Mouse (Mus musculus) ES-E14 (cell line): ENCODE data around the gene Cib4. TPM values are rescaled to one million over a fixed set of nuclear protein-coding genes. Genes with fewer than 3 reads are reported as not detected.

Experiments used
- DNase-seq: peaks from one replicate; pipeline ENCODE4 v3.0.0-alpha.2; 2013; ENCODE audit warnings: low read depth, low spot score
- H3K27ac ChIP-seq: 2 replicates; pipeline ENCODE4 v1.5.1; 2012; ENCODE audit warnings: low read depth, mild to moderate bottlenecking, low read length, moderate library complexity, mixed read lengths; ENCODE audit not compliant: poor library complexity, insufficient read depth, severe bottlenecking
- H3K36me3 ChIP-seq: 2 replicates; pipeline ENCODE4 v1.6.1; 2012; ENCODE audit warnings: mild to moderate bottlenecking, low read length, moderate library complexity, mixed read lengths; ENCODE audit not compliant: control insufficient read depth, poor library complexity, insufficient read depth, severe bottlenecking
- H3K4me1 ChIP-seq, 2 experiments: fragments of 150-350 bp in 1 of 2; sonication (generic) in 1 of 2; 2 replicates each; pipeline ENCODE4 v1.6.1; 2012; ENCODE audit warnings: low read length in 2 of 2, mild to moderate bottlenecking in 1 of 2, mixed read lengths in 1 of 2; ENCODE audit not compliant: control insufficient read depth in 2 of 2, insufficient read depth in 2 of 2, poor library complexity in 1 of 2
- H3K4me3 ChIP-seq, 2 experiments: fragments of 150-350 bp in 1 of 2; sonication (generic) in 1 of 2; 2 replicates each; pipeline ENCODE4 v1.5.1; 2012; ENCODE audit warnings: low read length in 2 of 2, low read depth in 1 of 2, mild to moderate bottlenecking in 1 of 2, mixed read lengths in 1 of 2; ENCODE audit not compliant: insufficient read depth in 1 of 2, poor library complexity in 1 of 2, severe bottlenecking in 1 of 2
- H3K9ac ChIP-seq: 2 replicates; pipeline ENCODE4 v1.6.1; 2012; ENCODE audit warnings: low read depth, mild to moderate bottlenecking, low read length, mixed read lengths; ENCODE audit not compliant: poor library complexity, insufficient read depth, severe bottlenecking
- H3K9me3 ChIP-seq: fragments of 150-350 bp; sonication (generic); 2 replicates; pipeline ENCODE4 v1.6.1; 2012; ENCODE audit warnings: low read depth, mild to moderate bottlenecking, low read length; ENCODE audit not compliant: control insufficient read depth, insufficient read depth
- CHD2 ChIP-seq: IDR thresholded peaks from 2 replicates; pipeline ENCODE4 v1.6.1; 2014; ENCODE audit warnings: mild to moderate bottlenecking, low read depth, low read length, inconsistent platforms
- HCFC1 ChIP-seq: IDR thresholded peaks from 2 replicates; pipeline ENCODE4 v1.6.1; 2012; ENCODE audit warnings: low read length, inconsistent platforms, borderline replicate concordance; ENCODE audit not compliant: insufficient read depth
- MAFK ChIP-seq: IDR thresholded peaks from 2 replicates; pipeline ENCODE4 v1.6.1; 2014; ENCODE audit warnings: mild to moderate bottlenecking, low read depth, low read length, inconsistent platforms; ENCODE audit not compliant: insufficient read depth
- ZC3H11A ChIP-seq: IDR thresholded peaks from 2 replicates; pipeline ENCODE4 v1.6.1; 2012; ENCODE audit warnings: low read depth, mild to moderate bottlenecking, inconsistent platforms, low read length, borderline replicate concordance
- ZNF384 ChIP-seq: IDR thresholded peaks from 2 replicates; pipeline ENCODE4 v1.6.1; 2012; ENCODE audit warnings: low read depth, low read length, inconsistent platforms
- in situ Hi-C, 2 experiments: fragments of 600-800 bp; cut with MboI; formaldehyde crosslinking; loops; one replicate each; pipeline ENCODE4 v1.15.1; 2025; ENCODE audit warnings: low sequenced_read_pairs in 2 of 2, inconsistent platforms in 1 of 2; ENCODE audit not compliant: unreplicated experiment in 2 of 2
- total RNA-seq: library from RNA; depleted of rRNA; stranded (reverse); fragments of 300-350 nt; gene quantifications from 2 replicates; pipeline ENCODE4 v1.2.3, GENCODE M21; 2012

The Cib4 gene
- total RNA-seq, 1 experiment = not detected

GRCm38 (mm10) chr5:30483533-30483932, 62.1 kb downstream of the Cib4 start:
- in situ Hi-C loops = no loop called here
- no peak for DNase-seq
- Histone ChIP-seq H3K27ac (no peak overlapping the region), H3K4me3 (no peak overlapping the region), H3K9me3 (no peaks in the 10 kb centered on the region), H3K36me3 (no peaks in the 10 kb centered on the region), H3K4me1 (no peaks in the 10 kb centered on the region), H3K9ac (no peak overlapping the region)
- no peak for TF ChIP-seq ZC3H11A
- TF ChIP-seq HCFC1 = no peak
- no peak for TF ChIP-seq CHD2
- TF ChIP-seq ZNF384 = no peak
- TF ChIP-seq MAFK = no peak

- in situ Hi-C loops = no loop called here
- no peak for DNase-seq
- H3K4me1 ChIP-seq = no peaks in the 10 kb centered on the region
- H3K9me3 ChIP-seq = no peaks in the 10 kb centered on the region
- TF ChIP-seq MAFK = no peak
- TF ChIP-seq ZNF384 = no peak
- TF ChIP-seq CHD2 = no peak
- 0 out of 2 replicates have a peak, but pooled peaks have one; percentile 27 for TF ChIP-seq ZC3H11A
- H3K27ac ChIP-seq = no peak overlapping the region
- no peaks in the 10 kb centered on the region for H3K36me3 ChIP-seq
- no peak overlapping the region for H3K9ac ChIP-seq
- H3K4me3 ChIP-seq = no peak overlapping the region
These were observed 63.3 kb downstream of the Cib4 start for GRCm38 (mm10) chr5:30482319-30482718.

GRCm38 (mm10) chr5:30476534-30476933, 69.1 kb downstream of the Cib4 start:
- in situ Hi-C loops = no loop called here
- peak; percentile 56 for DNase-seq
- Histone ChIP-seq H3K27ac (no peak overlapping the region), H3K4me1 (no peaks in the 10 kb centered on the region), H3K9me3 (no peaks in the 10 kb centered on the region), H3K36me3 (no peaks in the 10 kb centered on the region), H3K4me3 (no peak overlapping the region), H3K9ac (no peak overlapping the region)
- TF ChIP-seq ZNF384 (no peak), ZC3H11A (peak; percentile 41; the same call in 1 of the 2 replicates), HCFC1 (no peak), MAFK (no peak), CHD2 (no peak)

GRCm38 (mm10) chr5:30472148-30472547, 73.5 kb downstream of the Cib4 start:
- no peaks in the 10 kb centered on the region for H3K9me3 ChIP-seq
- H3K9ac ChIP-seq = no peak overlapping the region
- no peaks in the 10 kb centered on the region for H3K36me3 ChIP-seq
- DNase-seq = no peak
- no peak overlapping the region for H3K4me3 ChIP-seq
- in situ Hi-C loops = no loop called here
- TF ChIP-seq ZNF384 = no peak
- TF ChIP-seq CHD2 = no peak
- TF ChIP-seq HCFC1 = no peak
- TF ChIP-seq MAFK = no peak
- TF ChIP-seq ZC3H11A = no peak
- no peak overlapping the region for H3K27ac ChIP-seq
- peaks cover 5 to 13% of the 10 kb centered on the region in 2 experiments; a peak in 3 of 4 replicates for H3K4me1 ChIP-seq

- H3K4me3 ChIP-seq = peak overlapping the region; percentile 15 to 45
- no peak overlapping the region; the same call in 1 of the 2 replicates for H3K9ac ChIP-seq
- no peak overlapping the region for H3K27ac ChIP-seq
- peak; percentile 66 for DNase-seq
- in situ Hi-C loops = no loop called here
- no peaks in the 10 kb centered on the region for H3K9me3 ChIP-seq
- H3K36me3 ChIP-seq = no peaks in the 10 kb centered on the region
- H3K4me1 ChIP-seq = peaks cover 8 to 18% of the 10 kb centered on the region in 2 experiments; a peak in 3 of 4 replicates
- no peak for TF ChIP-seq ZC3H11A
- no peak for TF ChIP-seq MAFK
- no peak for TF ChIP-seq CHD2
- TF ChIP-seq ZNF384 = no peak
- no peak for TF ChIP-seq HCFC1
These were observed 75.2 kb downstream of the Cib4 start for GRCm38 (mm10) chr5:30470454-30470853.
